Mouse (Mus musculus) liver, embryonic 14.5 days (tissue): ENCODE results near the gene Plxna3.

ENCODE experiments used
- CTCF ChIP-seq: IDR thresholded peaks from 2 replicates; pipeline ENCODE4 v1.5.1; 2016; ENCODE audit warnings: antibody characterized with exemption, low read depth, control low read depth
- EP300 ChIP-seq: IDR thresholded peaks from 2 replicates; pipeline ENCODE4 v1.6.1; 2016; ENCODE audit warnings: antibody characterized with exemption, low read depth

DNA sequence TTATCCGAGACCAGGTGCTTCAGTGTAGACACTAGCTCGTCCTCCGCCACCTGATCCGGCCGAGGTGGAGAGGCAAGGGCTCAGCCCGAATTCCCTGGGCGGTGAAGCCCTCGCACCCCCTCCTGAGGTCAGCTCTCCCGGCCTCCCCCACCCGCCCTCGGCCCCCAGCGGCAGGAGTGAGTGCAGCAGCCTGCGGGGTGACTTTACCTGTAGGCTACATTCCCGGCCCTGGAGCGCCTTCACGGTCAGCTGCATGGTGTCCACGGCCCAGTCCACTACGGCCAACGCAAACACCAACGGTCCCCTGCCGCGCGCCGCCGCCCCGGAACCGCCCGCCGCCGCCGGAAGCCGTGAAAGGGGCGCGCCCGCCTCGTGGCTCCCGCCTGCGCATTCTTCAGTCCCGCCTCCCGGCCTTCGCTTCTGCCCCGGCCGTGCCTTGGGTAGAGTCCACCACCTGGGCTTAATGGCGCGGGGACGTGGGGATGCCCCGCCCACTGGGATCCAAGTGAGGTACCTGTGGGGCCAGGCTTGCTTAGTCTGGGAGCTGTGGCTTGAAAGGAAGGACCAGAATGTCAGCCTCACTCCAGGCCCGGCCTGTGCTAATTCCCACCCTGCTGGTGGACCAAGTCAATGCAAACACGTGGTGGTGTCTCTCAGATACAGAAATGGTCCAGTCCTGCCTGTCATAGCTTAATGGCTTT is 39.5 kb downstream of the Plxna3 start:
- TF ChIP-seq CTCF (peak; percentile 29; the same call in 1 of the 2 replicates), EP300 (no peak)
